Mouse (Mus musculus): ENCODE measurements around the gene Gm6588. TPM values are rescaled to one million over a fixed set of nuclear protein-coding genes. Genes with fewer than 3 reads are reported as not detected.
"Not testable (repeated sequence)": the region's sequence is repeated elsewhere in the genome, so short reads cannot be mapped to it uniquely, and the experiment has no call there.

Gene Gm6588
- not detected in 2 replicates for total RNA-seq (2014; rRNA removed)
- 0.25 and 0.58 TPM in 2 replicates for polyA plus RNA-seq (2015; fragmentation: Nextera tagmentation; extraction: Ambion mirVana)

GRCm38 (mm10) chr5:112448747-112449440 lies at the start of gene Gm6588:
Gm6588 (plus strand) TSS chr5:112449426.
- TF ChIP-seq CTCF (IDR thresholded peaks at IDR 0.05; ENCODE audit: low read depth): no peak
- no peak within 1 kb of the TSS for H3K9ac ChIP-seq (replicated peaks; ENCODE audit: low read length)
- no peak within 1 kb of the TSS for H3K4me3 ChIP-seq (ENCODE audit: low read length)
- no peaks in the 10 kb centered on the region for H3K4me1 ChIP-seq (ENCODE audit: insufficient read depth, low read length)
- peaks cover 4% of the 10 kb centered on the region; the same call in 1 of the 2 replicates for H3K36me3 ChIP-seq (ENCODE audit: insufficient read depth, low read length)
- no peak for DNase-seq (ENCODE audit: low spot score)
- H3K4me2 ChIP-seq (ENCODE audit: low read depth, low read length): no peak within 1 kb of the TSS
- no peaks in the 10 kb centered on the region for H3K27me3 ChIP-seq (ENCODE audit: insufficient read depth, low read length)
- ATAC-seq: no peak
- 75% methylated on average over 18 of the region's 18 CpGs for WGBS
- H3K9me3 ChIP-seq (ENCODE audit: low read length): no peaks in the 10 kb centered on the region
- no peak within 1 kb of the TSS for H3K27ac ChIP-seq

- no peaks in the 10 kb centered on the region for H3K36me3 ChIP-seq (ENCODE audit: insufficient read depth, low read length)
- WGBS: 62% methylated on average over 3 of the region's 3 CpGs
- H3K9me3 ChIP-seq (ENCODE audit: low read length): no peaks in the 10 kb centered on the region
- no peak overlapping the region for H3K4me3 ChIP-seq (ENCODE audit: low read length)
- H3K4me1 ChIP-seq (ENCODE audit: insufficient read depth, low read length): no peaks in the 10 kb centered on the region
- no peak overlapping the region for H3K4me2 ChIP-seq (ENCODE audit: low read depth, low read length)
- H3K9ac ChIP-seq (replicated peaks; ENCODE audit: low read length): no peak overlapping the region
- TF ChIP-seq CTCF (IDR thresholded peaks at IDR 0.05; ENCODE audit: low read depth): no peak
- no peak overlapping the region for H3K27ac ChIP-seq
- no peak for DNase-seq (ENCODE audit: low spot score)
- ATAC-seq: no peak
- H3K27me3 ChIP-seq (ENCODE audit: insufficient read depth, low read length): no peaks in the 10 kb centered on the region
These were observed 46.8 kb upstream of the Gm6588 start for GRCm38 (mm10) chr5:112402437-112402836.

- H3K36me3 ChIP-seq (ENCODE audit: insufficient read depth, low read length): no peaks in the 10 kb centered on the region
- no peak overlapping the region for H3K9ac ChIP-seq (replicated peaks; ENCODE audit: low read length)
- WGBS: 61% methylated on average over 3 of the region's 3 CpGs
- H3K4me3 ChIP-seq (ENCODE audit: low read length): no peak overlapping the region
- no peak overlapping the region for H3K4me2 ChIP-seq (ENCODE audit: low read depth, low read length)
- ATAC-seq (no peak), DNase-seq (ENCODE audit: low spot score) (no peak)
- no peak for TF ChIP-seq CTCF (IDR thresholded peaks at IDR 0.05; ENCODE audit: low read depth)
- no peaks in the 10 kb centered on the region for H3K27me3 ChIP-seq (ENCODE audit: insufficient read depth, low read length)
- no peaks in the 10 kb centered on the region for H3K9me3 ChIP-seq (ENCODE audit: low read length)
- H3K27ac ChIP-seq: no peak overlapping the region
- peaks cover 9% of the 10 kb centered on the region; the same call in 1 of the 2 replicates for H3K4me1 ChIP-seq (ENCODE audit: insufficient read depth, low read length)
These were observed 43.2 kb upstream of the Gm6588 start for GRCm38 (mm10) chr5:112406017-112406416.

GRCm38 (mm10) chr5:112409274-112409673 lies 40.0 kb upstream of the Gm6588 start:
- Histone ChIP-seq H3K4me2 (ENCODE audit: low read depth, low read length) (no peak overlapping the region), H3K36me3 (ENCODE audit: insufficient read depth, low read length) (no peaks in the 10 kb centered on the region), H3K4me3 (ENCODE audit: low read length) (no peak overlapping the region), H3K9ac (replicated peaks; ENCODE audit: low read length) (no peak overlapping the region), H3K27ac (peak overlapping the region; percentile 51; the same call in 1 of the 2 replicates), H3K27me3 (ENCODE audit: insufficient read depth, low read length) (no peaks in the 10 kb centered on the region), H3K9me3 (ENCODE audit: low read length) (no peaks in the 10 kb centered on the region), H3K4me1 (ENCODE audit: insufficient read depth, low read length) (peaks cover 21% of the 10 kb centered on the region)
- DNase-seq (ENCODE audit: low spot score) (peak; percentile 52), ATAC-seq (peak; percentile 57; the same call in 1 of the 2 replicates)
- TF ChIP-seq CTCF (IDR thresholded peaks at IDR 0.05; ENCODE audit: low read depth): no peak
- WGBS: 32% methylated on average over 5 of the region's 5 CpGs

- Histone ChIP-seq H3K4me1 (ENCODE audit: insufficient read depth, low read length) (peaks cover 21% of the 10 kb centered on the region), H3K4me2 (ENCODE audit: low read depth, low read length) (peak overlapping the region; percentile 35), H3K9ac (replicated peaks; ENCODE audit: low read length) (no peak overlapping the region), H3K4me3 (ENCODE audit: low read length) (no peak overlapping the region), H3K27ac (peak overlapping the region; percentile 58; the same call in 1 of the 2 replicates), H3K9me3 (ENCODE audit: low read length) (no peaks in the 10 kb centered on the region), H3K36me3 (ENCODE audit: insufficient read depth, low read length) (no peaks in the 10 kb centered on the region), H3K27me3 (ENCODE audit: insufficient read depth, low read length) (no peaks in the 10 kb centered on the region)
- 19% methylated on average over 11 of the region's 11 CpGs for WGBS
- no peak for TF ChIP-seq CTCF (IDR thresholded peaks at IDR 0.05; ENCODE audit: low read depth)
- DNase-seq (ENCODE audit: low spot score) (no peak), ATAC-seq (no peak)
These were observed 38.2 kb upstream of the Gm6588 start for GRCm38 (mm10) chr5:112411072-112411471.

- Histone ChIP-seq H3K27me3 (ENCODE audit: insufficient read depth, low read length) (no peaks in the 10 kb centered on the region), H3K4me3 (ENCODE audit: low read length) (no peak overlapping the region), H3K9me3 (ENCODE audit: low read length) (no peaks in the 10 kb centered on the region), H3K27ac (peak overlapping the region; percentile 58; the same call in 1 of the 2 replicates), H3K36me3 (ENCODE audit: insufficient read depth, low read length) (no peaks in the 10 kb centered on the region), H3K4me2 (ENCODE audit: low read depth, low read length) (peak overlapping the region; percentile 35), H3K9ac (replicated peaks; ENCODE audit: low read length) (no peak overlapping the region), H3K4me1 (ENCODE audit: insufficient read depth, low read length) (peaks cover 25% of the 10 kb centered on the region)
- no peak for TF ChIP-seq CTCF (IDR thresholded peaks at IDR 0.05; ENCODE audit: low read depth)
- DNase-seq (ENCODE audit: low spot score): peak; percentile 79
- WGBS: 14% methylated on average over 19 of the region's 19 CpGs
- peak; percentile 60; the same call in 1 of the 2 replicates for ATAC-seq
These were observed 37.5 kb upstream of the Gm6588 start for GRCm38 (mm10) chr5:112411514-112412335.

GRCm38 (mm10) chr5:112412781-112413180 lies 36.4 kb upstream of the Gm6588 start:
- not testable (repeated sequence) for H3K4me3 ChIP-seq (ENCODE audit: low read length); H3K4me2 ChIP-seq (ENCODE audit: low read depth, low read length); DNase-seq (ENCODE audit: low spot score); H3K36me3 ChIP-seq (ENCODE audit: insufficient read depth, low read length); H3K27ac ChIP-seq; H3K27me3 ChIP-seq (ENCODE audit: insufficient read depth, low read length); H3K9ac ChIP-seq (replicated peaks; ENCODE audit: low read length); ATAC-seq; H3K9me3 ChIP-seq (ENCODE audit: low read length)
- peaks cover 28% of the 10 kb centered on the region for H3K4me1 ChIP-seq (ENCODE audit: insufficient read depth, low read length)
- 87% methylated on average over 4 of the region's 4 CpGs for WGBS
